Mouse (Mus musculus) stomach, postnatal 0 days (tissue): ENCODE data around the gene Lama4. TPM values are rescaled to one million over a fixed set of nuclear protein-coding genes. Genes with fewer than 3 reads are reported as not detected.

Experiments
- ATAC-seq: fragments of 200-750 bp; cut with Nextera tagmentation; 2 replicates; pipeline ENCODE4 v1.8.0; 2017; ENCODE audit not compliant: low FRiP score, low TSS enrichment
- DNase-seq: peaks from one replicate; pipeline ENCODE4 v3.0.0-alpha.2; 2016; ENCODE audit warnings: low spot score
- H3K27ac ChIP-seq: fragments of 300-500 bp; sonication (generic); replicated peaks from 2 replicates; pipeline ENCODE4 v1.5.1; 2014; ENCODE audit warnings: mild to moderate bottlenecking, control low read depth
- H3K27me3 ChIP-seq: fragments of 300-500 bp; sonication (generic); 2 replicates; pipeline ENCODE4 v1.6.1; 2014; ENCODE audit warnings: low read length; ENCODE audit not compliant: control insufficient read depth, insufficient read depth
- H3K36me3 ChIP-seq: fragments of 300-500 bp; sonication (generic); 2 replicates; pipeline ENCODE4 v1.6.1; 2014; ENCODE audit warnings: low read length, mixed read lengths; ENCODE audit not compliant: control insufficient read depth, insufficient read depth
- H3K4me1 ChIP-seq: fragments of 300-500 bp; sonication (generic); replicated peaks from 2 replicates; pipeline ENCODE4 v1.6.1; 2014; ENCODE audit warnings: antibody characterized with exemption; ENCODE audit not compliant: control insufficient read depth, insufficient read depth
- H3K4me2 ChIP-seq: fragments of 300-500 bp; sonication (generic); replicated peaks from 2 replicates; pipeline ENCODE4 v1.6.1; 2014; ENCODE audit warnings: low read depth, mild to moderate bottlenecking, control low read depth, moderate library complexity
- H3K4me3 ChIP-seq: fragments of 300-500 bp; sonication (generic); 2 replicates; pipeline ENCODE4 v1.5.1; 2014; ENCODE audit warnings: low read depth, low read length, control low read depth
- H3K9ac ChIP-seq: fragments of 300-500 bp; sonication (generic); 2 replicates; pipeline ENCODE4 v1.6.1; 2014; ENCODE audit warnings: mild to moderate bottlenecking, low read length, control low read depth, mixed read lengths
- H3K9me3 ChIP-seq: fragments of 300-500 bp; sonication (generic); 2 replicates; pipeline ENCODE4 v1.6.1; 2016; ENCODE audit warnings: low read length; ENCODE audit not compliant: control insufficient read depth
- CTCF ChIP-seq: IDR thresholded peaks from 2 replicates; pipeline ENCODE4 v1.5.1; 2016; ENCODE audit warnings: antibody characterized with exemption, low read depth, mild to moderate bottlenecking, moderate library complexity
- EP300 ChIP-seq: optimal IDR thresholded peaks from 2 replicates; pipeline ENCODE3; 2016; ENCODE audit warnings: antibody characterized with exemption
- WGBS: fragments of 180-500 bp; shearing (Covaris S2); extraction: QIAGEN DNeasy Blood & Tissue Kit; methylation state at CpG from one replicate; pipeline ENCODE4 v1.1.7; 2014; 5-methylcytosine and 5-hydroxymethylcytosine counted together
- polyA plus RNA-seq: library from polyadenylated mRNA; unstranded; fragments of >200 nt; fragmentation: Nextera tagmentation; extraction: Ambion mirVana; gene quantifications from 2 replicates; pipeline ENCODE4 v1.2.1, GENCODE M21; 2015

Gene Lama4
- polyA plus RNA-seq, 1 experiment from 2014 or later: 27.6 TPM

GRCm38 (mm10) chr10:39018635-39019034, 53.3 kb downstream of the Lama4 start:
- Histone ChIP-seq H3K36me3 (no peaks in the 10 kb centered on the region), H3K4me3 (no peak overlapping the region), H3K27me3 (no peaks in the 10 kb centered on the region), H3K4me2 (no peak overlapping the region), H3K27ac (no peak overlapping the region), H3K9ac (no peak overlapping the region), H3K4me1 (no peaks in the 10 kb centered on the region), H3K9me3 (no peaks in the 10 kb centered on the region)
- WGBS: 56% methylated on average over 1 of the region's 1 CpGs
- DNase-seq (no peak), ATAC-seq (no peak)
- TF ChIP-seq CTCF (no peak), EP300 (no peak)

- no peak for TF ChIP-seq CTCF
- TF ChIP-seq EP300: no peak
- Histone ChIP-seq H3K36me3 (no peaks in the 10 kb centered on the region), H3K4me1 (no peaks in the 10 kb centered on the region), H3K9me3 (no peaks in the 10 kb centered on the region), H3K4me3 (no peak overlapping the region), H3K9ac (no peak overlapping the region), H3K4me2 (no peak overlapping the region), H3K27me3 (no peaks in the 10 kb centered on the region), H3K27ac (no peak overlapping the region)
- 78% methylated on average over 5 of the region's 5 CpGs for whole genome bisulfite sequencing
- DNase-seq: no peak
- ATAC-seq: no peak
These were observed 58.4 kb downstream of the Lama4 start for GRCm38 (mm10) chr10:39023618-39024256.

- no peaks in the 10 kb centered on the region for H3K4me1 ChIP-seq
- ATAC-seq: no peak
- H3K4me2 ChIP-seq: no peak overlapping the region
- no peak for TF ChIP-seq EP300
- TF ChIP-seq CTCF: no peak
- no peak for DNase-seq
- no peak overlapping the region for H3K4me3 ChIP-seq
- H3K27ac ChIP-seq: no peak overlapping the region
- H3K27me3 ChIP-seq: no peaks in the 10 kb centered on the region
- no peak overlapping the region for H3K9ac ChIP-seq
- 74% methylated on average over 8 of the region's 8 CpGs for WGBS
- H3K9me3 ChIP-seq: no peaks in the 10 kb centered on the region
- H3K36me3 ChIP-seq: 0 out of 2 replicates have a peak, but pooled peaks cover 3% of the 10 kb centered on the region
These were observed 61.2 kb downstream of the Lama4 start for GRCm38 (mm10) chr10:39026529-39026928.

- Histone ChIP-seq H3K9ac (no peak overlapping the region), H3K4me2 (no peak overlapping the region), H3K9me3 (no peaks in the 10 kb centered on the region), H3K36me3 (0 out of 2 replicates have a peak, but pooled peaks cover 3% of the 10 kb centered on the region), H3K27me3 (no peaks in the 10 kb centered on the region), H3K4me3 (no peak overlapping the region), H3K27ac (no peak overlapping the region), H3K4me1 (no peaks in the 10 kb centered on the region)
- DNase-seq: no peak
- no peak for TF ChIP-seq EP300
- no peak for TF ChIP-seq CTCF
- no peak for ATAC-seq
- 73% methylated on average over 5 of the region's 5 CpGs for WGBS
These were observed 61.7 kb downstream of the Lama4 start for GRCm38 (mm10) chr10:39027058-39027457.

- ATAC-seq (no peak), DNase-seq (no peak)
- Histone ChIP-seq H3K27ac (no peak overlapping the region), H3K4me1 (no peaks in the 10 kb centered on the region), H3K9ac (no peak overlapping the region), H3K9me3 (no peaks in the 10 kb centered on the region), H3K36me3 (peaks cover 8% of the 10 kb centered on the region; the same call in 1 of the 2 replicates), H3K4me3 (no peak overlapping the region), H3K27me3 (no peaks in the 10 kb centered on the region), H3K4me2 (no peak overlapping the region)
- TF ChIP-seq EP300 (no peak), CTCF (no peak)
- 70% methylated on average over 5 of the region's 5 CpGs for WGBS
These were observed 63.1 kb downstream of the Lama4 start for GRCm38 (mm10) chr10:39028403-39028802.

GRCm38 (mm10) chr10:39029297-39030147, 64.2 kb downstream of the Lama4 start:
- WGBS: 73% methylated on average over 6 of the region's 6 CpGs
- ATAC-seq: no peak
- Histone ChIP-seq H3K9me3 (no peaks in the 10 kb centered on the region), H3K4me3 (no peak overlapping the region), H3K4me1 (no peaks in the 10 kb centered on the region), H3K36me3 (peaks cover 8% of the 10 kb centered on the region; the same call in 1 of the 2 replicates), H3K27ac (no peak overlapping the region), H3K4me2 (no peak overlapping the region), H3K27me3 (no peaks in the 10 kb centered on the region), H3K9ac (no peak overlapping the region)
- TF ChIP-seq EP300: no peak
- TF ChIP-seq CTCF: no peak
- no peak for DNase-seq
